Mouse (Mus musculus) neural tube, embryonic 14.5 days (tissue): ENCODE data around the gene Ralgps1. TPM values are rescaled to one million over a fixed set of nuclear protein-coding genes. Genes with fewer than 3 reads are reported as not detected.

ENCODE experiments used
- ATAC-seq: fragments of 200-750 bp; cut with Nextera tagmentation; 2 replicates; pipeline ENCODE4 v1.8.0; 2017; ENCODE audit warnings: low read depth, mild to moderate bottlenecking, moderate TSS enrichment, moderate library complexity
- H3K27ac ChIP-seq: fragments of 300-500 bp; sonication (generic); 2 replicates; pipeline ENCODE4 v1.5.1; 2014; ENCODE audit warnings: low read depth, mild to moderate bottlenecking, control low read depth, low read length, moderate library complexity, mixed read lengths
- H3K27me3 ChIP-seq: fragments of 300-500 bp; sonication (generic); 2 replicates; pipeline ENCODE4 v1.6.1; 2014; ENCODE audit warnings: low read length; ENCODE audit not compliant: control insufficient read depth, insufficient read depth
- H3K36me3 ChIP-seq: fragments of 300-500 bp; sonication (generic); 2 replicates; pipeline ENCODE4 v1.6.1; 2014; ENCODE audit warnings: low read length, mixed read lengths; ENCODE audit not compliant: control insufficient read depth, insufficient read depth
- H3K4me1 ChIP-seq: fragments of 300-500 bp; sonication (generic); 2 replicates; pipeline ENCODE4 v1.6.1; 2014; ENCODE audit warnings: low read length; ENCODE audit not compliant: control insufficient read depth, insufficient read depth
- H3K4me2 ChIP-seq: fragments of 300-500 bp; sonication (generic); 2 replicates; pipeline ENCODE4 v1.6.1; 2014; ENCODE audit warnings: mild to moderate bottlenecking, low read depth, low read length, control low read depth
- H3K4me3 ChIP-seq: fragments of 300-500 bp; sonication (generic); 2 replicates; pipeline ENCODE4 v1.5.1; 2014; ENCODE audit warnings: low read depth, low read length, control low read depth, mixed read lengths
- H3K9ac ChIP-seq: fragments of 300-500 bp; sonication (generic); replicated peaks from 2 replicates; pipeline ENCODE4 v1.6.1; 2014; ENCODE audit warnings: low read depth, mild to moderate bottlenecking, control low read depth, low read length, mixed read lengths
- H3K9me3 ChIP-seq: fragments of 300-500 bp; sonication (generic); 2 replicates; pipeline ENCODE4 v1.6.1; 2016; ENCODE audit warnings: low read length; ENCODE audit not compliant: control insufficient read depth
- WGBS: fragments of 180-500 bp; shearing (Covaris S2); extraction: QIAGEN DNeasy Blood & Tissue Kit; methylation state at CpG from one replicate; pipeline ENCODE4 v1.1.7; 2014; 5-methylcytosine and 5-hydroxymethylcytosine counted together
- polyA plus RNA-seq: library from polyadenylated mRNA; unstranded; fragments of >200 nt; fragmentation: Nextera tagmentation; extraction: Ambion mirVana; gene quantifications from 2 replicates; pipeline ENCODE4 v1.2.1, GENCODE M21; 2014

Ralgps1 gene
- polyA plus RNA-seq, 1 experiment from 2014 or later = 67.3 TPM

- H3K4me3 ChIP-seq = no peak overlapping the region
- H3K4me1 ChIP-seq = no peaks in the 10 kb centered on the region
- H3K4me2 ChIP-seq = no peak overlapping the region
- H3K9me3 ChIP-seq = no peaks in the 10 kb centered on the region
- ATAC-seq = no peak
- H3K36me3 ChIP-seq = no peaks in the 10 kb centered on the region
- no peak overlapping the region for H3K9ac ChIP-seq
- no peaks in the 10 kb centered on the region for H3K27me3 ChIP-seq
- 85% methylated on average over 3 of the region's 3 CpGs for WGBS
- no peak overlapping the region for H3K27ac ChIP-seq
These were observed 181.3 kb downstream of the Ralgps1 start for GRCm38 (mm10) chr2:33189976-33190375.

- Histone ChIP-seq H3K9ac (no peak overlapping the region), H3K27me3 (no peaks in the 10 kb centered on the region), H3K4me2 (no peak overlapping the region), H3K4me3 (no peak overlapping the region), H3K9me3 (no peaks in the 10 kb centered on the region), H3K27ac (no peak overlapping the region), H3K4me1 (no peaks in the 10 kb centered on the region), H3K36me3 (no peaks in the 10 kb centered on the region)
- 85% methylated on average over 6 of the region's 6 CpGs for WGBS
- ATAC-seq = no peak
These were observed 182.2 kb downstream of the Ralgps1 start for GRCm38 (mm10) chr2:33188925-33189670.

GRCm38 (mm10) chr2:33187874-33188273, 183.4 kb downstream of the Ralgps1 start:
- 76% methylated on average over 2 of the region's 2 CpGs for WGBS
- no peak overlapping the region for H3K4me2 ChIP-seq
- H3K4me3 ChIP-seq = no peak overlapping the region
- no peak overlapping the region for H3K27ac ChIP-seq
- no peaks in the 10 kb centered on the region for H3K4me1 ChIP-seq
- ATAC-seq = no peak
- H3K9me3 ChIP-seq = no peaks in the 10 kb centered on the region
- no peak overlapping the region for H3K9ac ChIP-seq
- H3K36me3 ChIP-seq = no peaks in the 10 kb centered on the region
- no peaks in the 10 kb centered on the region for H3K27me3 ChIP-seq

GRCm38 (mm10) chr2:33186505-33186904, 184.8 kb downstream of the Ralgps1 start:
- H3K9me3 ChIP-seq = no peaks in the 10 kb centered on the region
- no peak for ATAC-seq
- H3K27me3 ChIP-seq = no peaks in the 10 kb centered on the region
- 74% methylated on average over 7 of the region's 7 CpGs for WGBS
- no peaks in the 10 kb centered on the region for H3K4me1 ChIP-seq
- H3K27ac ChIP-seq = no peak overlapping the region
- no peak overlapping the region for H3K4me2 ChIP-seq
- H3K36me3 ChIP-seq = no peaks in the 10 kb centered on the region
- H3K9ac ChIP-seq = no peak overlapping the region
- no peak overlapping the region for H3K4me3 ChIP-seq

- Histone ChIP-seq H3K27me3 (no peaks in the 10 kb centered on the region), H3K4me2 (no peak overlapping the region), H3K27ac (no peak overlapping the region), H3K4me1 (peaks cover under 1% of the 10 kb centered on the region), H3K9ac (no peak overlapping the region), H3K9me3 (no peaks in the 10 kb centered on the region), H3K36me3 (no peaks in the 10 kb centered on the region), H3K4me3 (no peak overlapping the region)
- 76% methylated on average over 7 of the region's 7 CpGs for WGBS
- ATAC-seq = no peak
These were observed 186.0 kb downstream of the Ralgps1 start for GRCm38 (mm10) chr2:33185258-33185657.

- peaks cover 7% of the 10 kb centered on the region for H3K4me1 ChIP-seq
- no peak overlapping the region for H3K4me2 ChIP-seq
- no peak overlapping the region for H3K4me3 ChIP-seq
- H3K27me3 ChIP-seq = no peaks in the 10 kb centered on the region
- H3K36me3 ChIP-seq = no peaks in the 10 kb centered on the region
- H3K27ac ChIP-seq = no peak overlapping the region
- no peaks in the 10 kb centered on the region for H3K9me3 ChIP-seq
- no peak overlapping the region for H3K9ac ChIP-seq
- no peak for ATAC-seq
- 81% methylated on average over 10 of the region's 10 CpGs for WGBS
These were observed 186.6 kb downstream of the Ralgps1 start for GRCm38 (mm10) chr2:33184641-33185040.

- H3K9me3 ChIP-seq = no peaks in the 10 kb centered on the region
- peaks cover 18% of the 10 kb centered on the region for H3K4me1 ChIP-seq
- no peaks in the 10 kb centered on the region for H3K36me3 ChIP-seq
- no peak overlapping the region for H3K9ac ChIP-seq
- H3K4me3 ChIP-seq = no peak overlapping the region
- no peak for ATAC-seq
- no peaks in the 10 kb centered on the region for H3K27me3 ChIP-seq
- no peak overlapping the region for H3K4me2 ChIP-seq
- no peak overlapping the region for H3K27ac ChIP-seq
- 95% methylated on average over 7 of the region's 7 CpGs for WGBS
These were observed 188.0 kb downstream of the Ralgps1 start for GRCm38 (mm10) chr2:33183321-33183720.

GRCm38 (mm10) chr2:33179930-33180630, 191.2 kb downstream of the Ralgps1 start:
- Histone ChIP-seq H3K27ac (peak overlapping the region; percentile 28; the same call in 1 of the 2 replicates), H3K27me3 (no peaks in the 10 kb centered on the region), H3K4me1 (peaks cover 25% of the 10 kb centered on the region), H3K36me3 (no peaks in the 10 kb centered on the region), H3K9ac (no peak overlapping the region), H3K4me2 (no peak overlapping the region), H3K9me3 (no peaks in the 10 kb centered on the region), H3K4me3 (no peak overlapping the region)
- no peak for ATAC-seq
- WGBS = 43% methylated on average over 16 of the region's 16 CpGs
